Mouse (Mus musculus): ENCODE data around the gene Cnp. TPM values are rescaled to one million over a fixed set of nuclear protein-coding genes. Genes with fewer than 3 reads are reported as not detected.
"Not testable (repeated sequence)": the region's sequence is repeated elsewhere in the genome, so short reads cannot be mapped to it uniquely, and the experiment has no call there.

Gene Cnp
- polyA plus RNA-seq, 1 experiment, result 10.2 TPM

DNA sequence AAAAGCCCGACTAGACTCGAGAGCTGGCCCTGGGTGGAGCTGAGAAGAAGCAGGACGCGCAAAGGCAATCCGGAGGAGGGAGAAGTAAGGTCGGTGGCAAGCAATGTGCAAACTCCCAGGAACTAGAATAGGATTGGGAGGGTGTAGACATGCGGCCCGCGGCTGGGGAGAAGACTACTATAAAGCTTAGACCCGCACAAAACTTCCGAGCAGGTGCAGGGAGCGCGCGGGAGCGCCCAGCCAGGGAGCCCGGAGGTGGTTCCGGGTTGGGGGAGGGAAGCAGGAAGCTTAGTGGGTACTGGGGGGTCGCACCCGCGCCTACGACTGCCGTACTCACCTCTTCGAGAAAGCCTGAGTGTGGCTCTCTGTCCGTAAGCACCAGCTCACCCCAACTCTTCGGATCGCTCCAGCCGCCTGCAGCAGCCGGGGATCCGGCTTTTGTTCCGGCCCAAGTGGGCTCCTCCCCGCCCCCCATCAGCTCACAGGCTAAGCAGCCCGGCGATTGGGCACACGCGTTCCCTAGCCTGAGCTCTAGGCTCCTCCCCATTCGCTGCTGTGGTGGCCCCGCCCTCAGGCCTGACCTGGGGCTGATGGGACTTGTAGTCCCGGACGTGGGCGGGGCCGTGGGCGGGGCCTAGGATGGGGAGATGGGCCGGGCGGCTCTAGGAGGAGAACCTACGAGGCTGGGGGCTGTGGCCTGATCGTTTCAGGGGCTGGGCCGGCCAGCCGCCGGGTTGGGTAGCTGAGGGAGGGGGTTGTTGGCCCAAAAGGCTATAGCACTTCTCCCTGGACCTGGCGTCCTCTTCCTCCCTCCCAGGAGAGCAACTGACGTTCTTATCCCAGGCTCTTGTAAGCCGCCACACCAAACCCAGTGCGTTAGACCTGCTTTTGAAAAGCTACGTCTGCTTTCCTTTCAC, 47.0 kb upstream of the Cnp start, which contains the start of gene Acly:
TSS of gene Acly (minus strand) at position 543 of the 917 bp plus-strand sequence.
- peaks cover 47% of the 10 kb centered on the region for H3K79me2 ChIP-seq (ENCODE audit: control insufficient read depth, insufficient read depth)
- H3ac ChIP-seq (ENCODE audit: control insufficient read depth, insufficient read length, low read depth), result peak within 1 kb of the TSS; percentile 84
- TF ChIP-seq CEBPB (IDR thresholded peaks at IDR 0.05; ENCODE audit: low read depth) (no peak), USF1 (IDR thresholded peaks at IDR 0.05; ENCODE audit: low read depth) (no peak), MAX (IDR thresholded peaks at IDR 0.05) (no peak), MYOD1 (IDR thresholded peaks at IDR 0.05; ENCODE audit: control insufficient read depth, insufficient read length, low read depth) (no peak), MYOG (IDR thresholded peaks at IDR 0.05; ENCODE audit: control insufficient read depth, extremely low read depth, insufficient read length) (no peak), FOSL1 (IDR thresholded peaks at IDR 0.05; ENCODE audit: insufficient read depth, low read length, poor library complexity, severe bottlenecking) (no peak), CTCF (IDR thresholded peaks at IDR 0.05; ENCODE audit: control insufficient read depth, insufficient read depth, insufficient read length) (no peak)
- H3K27me3 ChIP-seq (ENCODE audit: control insufficient read depth, insufficient read depth, insufficient read length), result no peaks in the 10 kb centered on the region
- peak within 1 kb of the TSS; percentile 98 for H3K4me3 ChIP-seq (ENCODE audit: insufficient read depth, poor library complexity, severe bottlenecking)
- H3K79me3 ChIP-seq (ENCODE audit: low read depth), result peaks cover 28% of the 10 kb centered on the region
- H3K36me3 ChIP-seq (ENCODE audit: control insufficient read depth, insufficient read depth), result peaks cover 12% of the 10 kb centered on the region

DNA sequence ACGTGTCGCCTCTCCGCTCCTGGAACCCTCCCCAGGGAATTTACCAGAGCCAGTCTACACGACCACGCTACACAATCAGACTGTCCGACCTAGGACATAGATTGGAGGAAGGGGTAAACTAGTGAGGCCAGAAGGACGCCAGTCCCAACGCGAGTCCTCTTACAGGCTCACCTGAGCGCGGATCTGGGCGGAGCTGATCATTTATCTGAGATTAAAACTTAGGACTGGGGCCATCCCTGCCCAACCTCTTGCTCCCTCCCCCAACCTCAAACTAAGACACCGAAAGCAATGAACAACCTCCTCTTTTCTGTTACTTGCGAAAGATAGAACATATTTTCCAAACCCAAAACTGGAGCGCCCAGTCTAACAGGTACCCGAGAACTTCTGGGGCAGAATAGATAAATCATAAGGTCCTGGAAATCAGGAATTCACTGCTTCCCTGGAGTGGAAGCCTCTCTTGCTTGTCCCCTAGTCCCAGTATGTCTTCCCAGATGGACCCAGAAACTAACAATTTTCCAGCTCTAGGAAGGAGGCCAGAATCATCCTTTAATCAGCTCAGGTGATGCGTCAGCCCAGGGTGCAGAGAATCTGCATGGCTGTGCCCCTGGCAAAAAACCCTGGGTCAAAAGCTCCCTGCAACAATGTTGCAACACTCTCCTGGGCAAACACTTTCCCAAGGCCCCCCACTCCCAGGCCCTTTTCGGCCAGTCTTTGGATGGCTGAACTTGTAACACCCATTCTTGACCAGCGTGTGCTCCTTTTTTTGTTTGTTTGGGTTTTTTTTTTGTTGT, 46.1 kb upstream of the Cnp start:
- Histone ChIP-seq H3K36me3 (ENCODE audit: control insufficient read depth, insufficient read depth) (peaks cover 4% of the 10 kb centered on the region), H3K79me2 (ENCODE audit: control insufficient read depth, insufficient read depth) (peaks cover 40% of the 10 kb centered on the region), H3K4me3 (ENCODE audit: insufficient read depth, poor library complexity, severe bottlenecking) (no peak overlapping the region), H3K27me3 (ENCODE audit: control insufficient read depth, insufficient read depth, insufficient read length) (no peaks in the 10 kb centered on the region), H3K79me3 (ENCODE audit: low read depth) (peaks cover 28% of the 10 kb centered on the region), H3ac (ENCODE audit: control insufficient read depth, insufficient read length, low read depth) (peak overlapping the region; percentile 38)
- TF ChIP-seq FOSL1 (IDR thresholded peaks at IDR 0.05; ENCODE audit: insufficient read depth, low read length, poor library complexity, severe bottlenecking), result no peak
- no peak for TF ChIP-seq MAX (IDR thresholded peaks at IDR 0.05)
- TF ChIP-seq MYOG (IDR thresholded peaks at IDR 0.05; ENCODE audit: control insufficient read depth, extremely low read depth, insufficient read length), result no peak
- TF ChIP-seq MYOD1 (IDR thresholded peaks at IDR 0.05; ENCODE audit: control insufficient read depth, insufficient read length, low read depth), result no peak
- no peak for TF ChIP-seq CTCF (IDR thresholded peaks at IDR 0.05; ENCODE audit: control insufficient read depth, insufficient read depth, insufficient read length)
- TF ChIP-seq USF1 (IDR thresholded peaks at IDR 0.05; ENCODE audit: low read depth), result no peak
- no peak for TF ChIP-seq CEBPB (IDR thresholded peaks at IDR 0.05; ENCODE audit: low read depth)

DNA sequence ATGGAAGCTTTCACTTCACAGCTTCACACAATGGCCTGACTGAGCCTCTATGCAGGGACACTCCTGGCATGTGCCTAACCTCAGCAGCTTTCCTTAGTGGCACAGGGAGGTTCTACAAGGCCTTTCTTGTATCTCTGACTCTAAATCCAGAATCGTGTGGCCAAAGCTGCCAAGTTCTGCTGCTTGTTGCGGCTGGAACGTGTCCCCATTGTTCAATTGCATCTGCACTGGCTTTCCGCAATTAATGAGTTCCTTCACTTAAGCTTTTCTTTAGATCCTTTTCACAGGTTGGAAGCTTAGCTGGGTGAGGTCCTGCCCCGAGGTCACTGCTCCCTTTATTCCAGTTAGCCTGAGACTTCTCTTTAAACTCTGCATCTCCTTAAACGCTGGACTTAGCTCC, 40.8 kb upstream of the Cnp start:
- Histone ChIP-seq H3K79me2 (ENCODE audit: control insufficient read depth, insufficient read depth) (no peaks in the 10 kb centered on the region), H3ac (ENCODE audit: control insufficient read depth, insufficient read length, low read depth) (no peak overlapping the region), H3K27me3 (ENCODE audit: control insufficient read depth, insufficient read depth, insufficient read length) (no peaks in the 10 kb centered on the region), H3K36me3 (ENCODE audit: control insufficient read depth, insufficient read depth) (no peaks in the 10 kb centered on the region), H3K4me3 (ENCODE audit: insufficient read depth, poor library complexity, severe bottlenecking) (no peak overlapping the region), H3K79me3 (ENCODE audit: low read depth) (no peaks in the 10 kb centered on the region)
- TF ChIP-seq MYOD1 (IDR thresholded peaks at IDR 0.05; ENCODE audit: control insufficient read depth, insufficient read length, low read depth) (no peak), CTCF (IDR thresholded peaks at IDR 0.05; ENCODE audit: control insufficient read depth, insufficient read depth, insufficient read length) (no peak), MYOG (IDR thresholded peaks at IDR 0.05; ENCODE audit: control insufficient read depth, extremely low read depth, insufficient read length) (no peak), CEBPB (IDR thresholded peaks at IDR 0.05; ENCODE audit: low read depth) (no peak), FOSL1 (IDR thresholded peaks at IDR 0.05; ENCODE audit: insufficient read depth, low read length, poor library complexity, severe bottlenecking) (no peak), MAX (IDR thresholded peaks at IDR 0.05) (no peak), USF1 (IDR thresholded peaks at IDR 0.05; ENCODE audit: low read depth) (no peak)

- H3K4me3 ChIP-seq (ENCODE audit: insufficient read depth, poor library complexity, severe bottlenecking); H3K79me3 ChIP-seq (ENCODE audit: low read depth); H3K79me2 ChIP-seq (ENCODE audit: control insufficient read depth, insufficient read depth); H3ac ChIP-seq (ENCODE audit: control insufficient read depth, insufficient read length, low read depth); H3K36me3 ChIP-seq (ENCODE audit: control insufficient read depth, insufficient read depth); H3K27me3 ChIP-seq (ENCODE audit: control insufficient read depth, insufficient read depth, insufficient read length): not testable (repeated sequence)
Observed at GRCm38 (mm10) chr11:100534411-100534810, 40.3 kb upstream of the Cnp start.

GRCm38 (mm10) chr11:100534821-100535220, 39.9 kb upstream of the Cnp start:
- H3K36me3 ChIP-seq (ENCODE audit: control insufficient read depth, insufficient read depth); H3K4me3 ChIP-seq (ENCODE audit: insufficient read depth, poor library complexity, severe bottlenecking); H3K79me2 ChIP-seq (ENCODE audit: control insufficient read depth, insufficient read depth); H3K79me3 ChIP-seq (ENCODE audit: low read depth); H3ac ChIP-seq (ENCODE audit: control insufficient read depth, insufficient read length, low read depth); H3K27me3 ChIP-seq (ENCODE audit: control insufficient read depth, insufficient read depth, insufficient read length): not testable (repeated sequence)

DNA sequence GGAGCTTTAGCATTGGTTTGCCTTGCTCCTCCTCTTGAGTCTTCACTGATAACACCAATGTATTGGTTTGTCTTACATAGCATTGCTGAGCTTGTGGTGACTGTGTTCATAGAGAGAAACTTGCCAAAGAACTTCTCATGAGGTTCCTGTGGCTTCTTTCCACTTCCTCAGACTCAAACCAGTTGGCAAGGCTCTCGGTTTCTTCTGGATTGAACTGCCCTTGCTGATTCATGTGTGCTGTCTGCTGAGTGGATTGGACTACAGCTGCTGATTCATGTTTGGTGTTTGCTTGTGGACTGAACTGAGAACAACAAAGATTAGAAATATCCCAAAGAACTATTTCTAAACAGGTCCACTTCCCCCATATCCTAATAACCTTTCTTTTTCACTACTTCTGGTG, 38.7 kb upstream of the Cnp start:
- Histone ChIP-seq H3K4me3 (ENCODE audit: insufficient read depth, poor library complexity, severe bottlenecking) (no peak overlapping the region), H3K27me3 (ENCODE audit: control insufficient read depth, insufficient read depth, insufficient read length) (no peaks in the 10 kb centered on the region), H3K79me2 (ENCODE audit: control insufficient read depth, insufficient read depth) (no peaks in the 10 kb centered on the region), H3K79me3 (ENCODE audit: low read depth) (no peaks in the 10 kb centered on the region), H3ac (ENCODE audit: control insufficient read depth, insufficient read length, low read depth) (no peak overlapping the region), H3K36me3 (ENCODE audit: control insufficient read depth, insufficient read depth) (no peaks in the 10 kb centered on the region)
- TF ChIP-seq CEBPB (IDR thresholded peaks at IDR 0.05; ENCODE audit: low read depth) (no peak), FOSL1 (IDR thresholded peaks at IDR 0.05; ENCODE audit: insufficient read depth, low read length, poor library complexity, severe bottlenecking) (no peak), MYOD1 (IDR thresholded peaks at IDR 0.05; ENCODE audit: control insufficient read depth, insufficient read length, low read depth) (no peak), MYOG (IDR thresholded peaks at IDR 0.05; ENCODE audit: control insufficient read depth, extremely low read depth, insufficient read length) (no peak), MAX (IDR thresholded peaks at IDR 0.05) (no peak), USF1 (IDR thresholded peaks at IDR 0.05; ENCODE audit: low read depth) (no peak), CTCF (IDR thresholded peaks at IDR 0.05; ENCODE audit: control insufficient read depth, insufficient read depth, insufficient read length) (no peak)
